Mouse (Mus musculus) natural killer cell, adult 2 months (primary cell): ENCODE results near the gene Hist1h2ag.
"Not testable (repeated sequence)": the region's sequence is repeated elsewhere in the genome, so short reads cannot be mapped to it uniquely, and the experiment has no call there.

Source experiments
- DNase-seq, 2 experiments: peaks; one replicate each; pipeline ENCODE4 v3.0.0; 2022; ENCODE audit warnings: low spot score in 2 of 2

Gene Hist1h2ag

GRCm38 (mm10) chr13:22042568-22043502, at the start of gene Hist1h2ag, which contains the start of gene Hist1h2bj:
Hist1h2ag (minus strand) TSS chr13:22042944.
Hist1h2bj (plus strand) TSS chr13:22043214.
- peak; percentile 88 to 89 for DNase-seq

- not testable (repeated sequence) for DNase-seq
Measured at GRCm38 (mm10) chr13:22084140-22084539, 41.4 kb upstream of the Hist1h2ag start, which contains the start of gene Vmn1r188. Vmn1r188 (plus strand) TSS chr13:22084440.

DNA sequence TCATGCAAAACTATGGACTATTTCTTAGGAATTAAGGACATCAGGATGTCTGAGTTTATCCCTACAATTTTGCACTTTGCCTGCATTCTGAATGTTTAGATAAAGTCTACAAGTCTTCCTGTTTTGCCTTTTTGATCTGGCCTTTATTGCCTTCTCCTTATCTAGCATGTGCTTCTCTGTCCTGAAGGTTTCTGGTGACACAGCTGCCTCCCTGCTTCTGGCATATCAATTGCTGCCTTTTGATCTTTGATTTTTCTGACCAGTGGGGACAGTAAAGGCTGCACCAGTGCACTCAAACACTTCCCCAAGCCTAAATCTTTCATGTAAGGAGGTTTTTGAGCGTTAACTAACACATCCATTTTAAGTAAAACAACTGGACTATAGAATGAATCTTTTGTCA, 20.7 kb upstream of the Hist1h2ag start:
- DNase-seq: no peak

DNA sequence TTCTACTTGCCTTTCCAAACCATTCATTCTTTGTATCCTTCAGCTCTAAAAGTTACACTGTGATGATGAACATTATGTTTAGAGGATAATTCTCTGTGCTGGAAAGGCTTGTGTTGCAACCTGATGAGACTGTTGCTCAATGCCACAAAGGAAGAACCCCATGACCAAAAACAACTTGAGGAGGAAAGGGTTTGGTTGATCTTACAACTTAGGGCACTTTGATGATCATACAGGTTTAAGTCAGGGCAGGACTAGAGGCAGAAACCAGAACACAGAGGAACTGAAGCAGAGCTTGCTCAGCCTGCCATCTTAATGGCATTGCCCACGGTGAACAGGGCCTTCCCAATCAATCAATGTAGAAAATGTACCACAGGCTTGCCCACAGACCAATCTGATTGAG, 18.7 kb upstream of the Hist1h2ag start:
- no peak for DNase-seq

- no peak for DNase-seq
Measured at GRCm38 (mm10) chr13:22053754-22054153, 11.0 kb upstream of the Hist1h2ag start.

GRCm38 (mm10) chr13:22051523-22051859, 8.7 kb upstream of the Hist1h2ag start:
- no peak for DNase-seq

DNA sequence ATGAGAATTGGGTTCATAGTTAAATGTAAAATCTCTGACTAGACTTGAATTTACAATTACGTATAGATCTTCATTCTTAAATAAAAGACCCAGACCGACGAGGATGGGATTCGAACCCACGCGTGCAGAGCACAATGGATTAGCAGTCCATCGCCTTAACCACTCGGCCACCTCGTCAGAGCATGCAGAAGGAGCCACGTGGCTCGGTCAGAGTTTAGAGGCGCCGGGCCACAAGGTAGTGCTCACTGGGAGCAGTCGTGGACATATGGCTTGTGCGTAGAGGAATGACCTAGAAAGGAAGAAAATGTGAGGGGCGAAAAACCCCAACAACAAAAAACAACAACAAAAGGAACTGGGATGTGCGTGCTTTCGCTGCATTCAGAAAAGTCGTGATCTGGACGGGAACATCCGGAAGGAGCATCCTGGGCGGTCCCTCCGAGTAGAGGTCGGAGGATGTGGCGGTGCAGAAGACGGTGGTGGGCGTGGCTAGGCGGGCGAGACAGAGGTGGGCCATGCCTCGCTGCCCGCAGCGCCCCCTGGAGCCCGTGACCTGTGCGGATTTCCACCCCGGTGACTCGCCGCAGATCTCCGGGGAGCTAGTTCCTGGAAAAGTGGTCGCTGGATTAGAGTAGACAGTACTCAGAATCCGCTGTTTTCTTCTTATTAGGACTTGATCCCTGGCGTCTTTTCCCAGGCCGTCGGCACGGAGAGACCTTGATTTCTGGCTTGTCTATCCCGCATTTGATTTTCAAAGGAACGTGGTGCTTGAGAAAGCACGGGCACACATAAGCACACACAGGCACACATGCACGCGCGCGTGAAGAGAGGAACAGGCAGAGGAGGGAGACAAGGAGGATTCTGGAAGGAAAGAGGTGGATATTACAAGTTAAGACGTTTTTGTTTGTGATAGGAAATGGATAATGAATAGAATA, 8.1 kb upstream of the Hist1h2ag start:
- peak; percentile 82 to 91 for DNase-seq

DNA sequence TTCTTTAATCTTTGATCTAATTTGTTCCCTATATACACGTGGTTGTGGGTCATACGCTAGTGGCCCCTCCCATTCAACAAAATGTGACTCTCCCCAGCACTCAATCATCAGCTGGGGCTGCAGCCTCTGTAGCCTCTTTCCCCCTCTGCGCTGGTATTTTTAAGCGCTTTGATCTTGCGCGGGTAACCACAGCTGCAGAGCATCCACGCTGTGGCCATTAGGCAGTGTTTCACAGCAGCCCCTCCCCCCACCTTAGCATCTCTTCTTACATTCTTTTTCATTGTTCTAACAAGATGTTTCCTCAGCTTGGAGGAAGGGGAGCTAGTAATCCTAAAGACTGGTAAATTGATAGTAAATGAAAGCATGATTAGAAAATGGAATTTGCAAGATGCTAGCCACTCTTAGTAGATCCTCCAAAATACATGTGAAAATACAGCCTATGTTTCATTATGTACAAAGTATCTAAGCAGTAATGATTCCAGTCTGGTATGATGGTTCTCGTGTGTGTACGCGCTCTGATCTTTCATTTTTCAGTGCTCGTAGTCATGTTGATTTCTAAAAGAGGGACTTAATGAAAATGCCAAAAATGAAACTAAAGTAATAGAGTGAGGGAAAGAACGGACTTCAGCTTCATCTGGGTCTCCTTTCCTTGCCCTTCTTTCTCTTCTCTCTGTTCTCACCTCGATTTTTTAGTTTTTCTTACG, 7.1 kb upstream of the Hist1h2ag start:
- DNase-seq: peak; percentile 66

DNA sequence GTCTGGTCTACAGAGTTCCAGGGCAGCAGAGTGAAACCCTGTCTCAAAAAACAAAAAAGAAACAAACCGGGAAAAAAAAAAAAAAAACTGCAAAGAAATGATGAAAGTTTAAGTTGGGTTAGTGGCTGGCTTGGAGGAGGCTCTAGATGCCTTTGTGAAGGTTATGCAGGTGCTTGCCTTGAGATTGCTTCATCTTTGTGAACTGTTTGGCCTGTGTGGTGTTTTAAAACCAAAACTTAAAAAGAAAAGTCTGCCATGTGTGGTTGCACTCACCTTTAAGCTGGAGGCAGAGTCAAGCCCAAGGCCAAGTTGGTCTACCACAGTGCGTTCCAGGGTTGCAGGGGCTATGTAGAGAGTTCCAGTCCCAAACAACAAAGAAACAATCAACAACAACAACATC, 6.3 kb upstream of the Hist1h2ag start:
- no peak for DNase-seq

GRCm38 (mm10) chr13:22045311-22045710, 2.6 kb upstream of the Hist1h2ag start:
- no peak for DNase-seq

GRCm38 (mm10) chr13:22044432-22045155, 1.9 kb upstream of the Hist1h2ag start:
- no peak for DNase-seq

DNA sequence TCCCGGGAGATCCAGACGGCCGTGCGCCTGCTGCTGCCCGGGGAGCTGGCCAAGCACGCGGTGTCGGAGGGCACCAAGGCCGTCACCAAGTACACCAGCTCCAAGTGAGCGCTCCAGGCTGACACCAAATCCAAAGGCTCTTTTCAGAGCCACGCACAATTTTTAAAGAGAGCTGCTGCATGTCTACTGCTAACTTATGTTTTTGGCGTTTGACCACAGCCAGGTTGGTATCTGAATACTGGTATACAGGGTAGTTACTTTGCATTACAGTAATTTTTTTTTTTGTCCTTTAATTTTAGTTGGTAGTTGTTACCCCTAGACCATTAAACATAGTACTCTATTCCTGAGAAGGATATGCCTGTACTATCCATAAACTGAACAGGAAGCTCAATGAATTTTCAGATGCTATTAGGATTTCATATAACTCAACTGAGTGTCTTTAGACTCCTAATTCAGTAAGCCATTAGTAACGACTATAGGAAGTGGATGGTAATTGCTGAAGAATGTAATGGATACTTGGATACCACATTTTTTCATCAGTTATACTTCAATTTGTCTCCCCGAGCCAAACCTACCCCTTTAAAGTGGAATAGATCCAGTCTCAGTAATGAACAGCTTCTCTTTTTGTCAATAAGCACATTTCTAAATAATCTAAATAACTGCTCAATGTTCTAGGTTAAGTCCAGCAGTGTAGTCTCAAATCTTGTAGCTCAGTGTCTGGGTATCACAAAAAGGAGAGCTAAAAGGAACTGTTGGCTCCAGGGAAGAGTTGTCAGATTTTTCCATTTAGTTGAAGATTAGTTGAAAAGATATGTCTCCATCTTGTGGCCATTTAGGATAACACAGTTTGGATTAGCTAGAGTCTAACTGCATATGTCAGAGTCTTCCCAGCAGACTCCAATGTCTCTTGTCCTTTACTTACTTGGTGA, 1.0 kb upstream of the Hist1h2ag start:
- no peak for DNase-seq

- no peak for DNase-seq
Measured at GRCm38 (mm10) chr13:22041651-22042567, 835 bp downstream of the Hist1h2ag start.

DNA sequence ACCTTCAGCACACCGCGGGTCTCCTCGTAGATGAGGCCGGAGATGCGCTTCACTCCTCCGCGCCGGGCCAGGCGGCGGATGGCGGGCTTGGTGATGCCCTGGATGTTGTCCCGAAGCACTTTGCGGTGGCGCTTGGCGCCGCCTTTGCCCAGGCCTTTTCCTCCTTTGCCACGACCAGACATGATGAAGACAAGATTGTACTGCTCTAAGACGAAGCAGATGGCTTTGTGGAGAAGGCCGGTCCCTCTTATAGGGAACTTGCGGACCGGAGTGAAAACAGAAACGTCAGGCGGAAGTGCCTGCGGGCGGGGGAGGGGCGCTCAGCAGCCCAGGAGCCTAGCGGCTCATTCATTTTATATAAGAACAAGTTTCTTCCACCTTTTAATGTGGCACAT, 1.6 kb downstream of the Hist1h2ag start, which contains the start of gene Hist1h4i:
Gene Hist1h4i (minus strand): TSS at position 221 of the 395 bp plus-strand sequence.
- peak; percentile 91 to 95 for DNase-seq

DNA sequence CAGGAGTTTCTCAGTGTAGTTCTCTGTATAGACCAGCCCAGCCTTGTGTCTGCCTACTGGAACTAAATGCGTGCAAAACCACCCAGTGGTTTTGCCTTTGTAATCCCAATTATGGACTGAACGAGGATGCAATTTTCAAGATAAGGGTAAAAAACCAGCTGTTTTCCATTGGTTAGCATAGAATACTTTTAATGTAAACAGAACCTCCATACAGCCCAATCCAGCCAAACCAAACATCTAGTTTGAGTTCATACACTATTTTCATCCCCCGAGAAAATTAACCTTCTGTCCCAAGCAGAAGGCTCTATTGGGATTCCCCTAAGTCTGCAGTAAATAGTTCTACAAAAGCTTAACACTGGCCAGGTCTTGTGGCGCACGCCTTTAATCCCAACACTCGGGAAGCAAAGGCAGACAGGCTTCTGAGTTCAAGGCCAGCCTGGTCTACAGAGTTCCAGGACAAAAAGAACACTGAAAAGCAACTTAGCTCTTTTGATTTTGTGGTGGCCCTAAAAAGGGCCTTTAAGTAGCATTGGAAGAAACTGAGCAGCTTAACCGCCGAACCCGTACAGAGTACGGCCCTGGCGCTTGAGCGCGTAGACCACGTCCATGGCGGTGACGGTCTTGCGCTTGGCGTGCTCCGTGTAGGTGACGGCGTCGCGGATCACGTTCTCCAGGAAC, 2.1 kb downstream of the Hist1h2ag start:
- no peak for DNase-seq

DNA sequence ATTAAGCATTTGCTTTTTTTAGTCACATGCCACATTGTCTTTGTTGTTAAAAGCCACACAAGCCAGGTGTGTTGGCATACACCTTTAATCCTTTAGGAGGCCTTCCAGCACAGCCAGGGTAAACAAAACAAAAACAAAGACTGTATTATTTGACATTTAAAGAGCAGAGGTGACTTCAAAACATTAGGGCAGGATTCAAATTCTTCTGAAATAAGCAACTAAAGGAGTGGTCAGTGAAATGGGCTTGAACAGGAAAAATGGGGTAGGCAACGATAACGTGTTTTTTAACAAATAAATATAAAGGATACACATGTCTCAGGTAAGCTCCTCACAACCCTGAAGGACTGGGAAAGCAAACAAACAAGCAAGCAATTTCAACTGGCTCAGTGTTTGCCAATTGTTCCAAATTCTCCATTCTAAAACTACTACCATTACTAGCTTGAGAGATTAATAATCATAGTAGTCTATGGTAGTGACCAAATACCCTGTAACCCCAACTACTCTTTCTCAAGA, 2.7 kb downstream of the Hist1h2ag start:
- DNase-seq: no peak

- DNase-seq: no peak
Measured at GRCm38 (mm10) chr13:22039364-22039763, 3.4 kb downstream of the Hist1h2ag start.

DNA sequence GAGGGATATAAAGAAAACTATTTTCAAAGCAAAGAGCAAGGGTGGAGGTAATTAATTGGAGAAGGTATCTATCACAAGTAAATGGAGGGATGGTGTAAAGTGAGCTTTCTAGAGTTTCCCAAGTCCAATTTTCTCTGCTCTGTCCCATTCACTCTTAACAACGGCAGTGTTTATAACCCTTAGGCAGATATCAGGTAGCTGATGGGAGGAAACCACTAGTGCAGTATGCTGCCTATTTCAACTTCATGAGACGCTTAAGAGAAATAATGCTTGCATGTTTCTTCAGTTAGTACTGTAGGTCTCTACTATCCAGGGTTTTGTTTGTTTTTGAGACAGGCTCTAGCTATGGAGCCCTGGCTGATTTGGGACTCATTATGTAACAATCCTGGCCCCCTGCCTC, 5.3 kb downstream of the Hist1h2ag start:
- no peak for DNase-seq
